Mouse (Mus musculus) Patski (cell line): ENCODE measurements around the gene Polr2l. TPM values are rescaled to one million over a fixed set of nuclear protein-coding genes. Genes with fewer than 3 reads are reported as not detected.

Source experiments
- ATAC-seq: fragments of 100-300 bp; one replicate; pipeline ENCODE4 v1.8.0; 2021
- CTCF ChIA-PET: fragments of 350-600 bp; sonication (Branson Sonifier 250); formaldehyde crosslinking; loops from one replicate; lab custom pipeline; 2022; ENCODE audit warnings: inconsistent platforms; lab: Charles Lee
- POLR2A ChIA-PET: fragments of 350-600 bp; sonication (Branson Sonifier 250); formaldehyde crosslinking; loops from one replicate; lab custom pipeline; 2022; ENCODE audit warnings: antibody characterized with exemption, inconsistent platforms; lab: Charles Lee
- DNase-seq: peaks from one replicate; pipeline ENCODE4 v3.0.0-alpha.2; 2011; ENCODE audit warnings: low read depth, low spot score
- H3K27me3 ChIP-seq: fragments of 371-371 bp; one replicate; pipeline ENCODE4 v1.5.1; 2021
- CTCF ChIP-seq: fragments of 100-300 bp; IDR thresholded peaks from one replicate; pipeline ENCODE4 v1.5.1; 2021
- in situ Hi-C: fragments of 300-500 bp; cut with MboI; formaldehyde crosslinking; loops from 3 replicates; pipeline ENCODE4 v1.11.1; 2018; ENCODE audit warnings: low pct_unique_long_range_greater_than_20kb, mixed read lengths
- polyA plus RNA-seq: library from polyadenylated mRNA; unstranded; gene quantifications from one replicate; pipeline ENCODE4 v1.2.3, GENCODE M21; 2021

Polr2l gene
- polyA plus RNA-seq, 1 experiment from 2014 or later, result 55.2 TPM

- ATAC-seq (no peak), DNase-seq (no peak)
- CTCF ChIA-PET, result interaction anchor here (1.1 to 1.5 kb wide), 2 partner anchors 39 to 96 kb away, joined by 3 read pairs; no protein-coding TSS in a partner anchor
- H3K27me3 ChIP-seq, result no peaks in the 10 kb centered on the region
- TF ChIP-seq CTCF, result no peak
- in situ Hi-C loops, result no loop called here
- POLR2A ChIA-PET, result interaction anchor here (2.0 kb wide), 1 partner anchor 9 kb away, joined by 4 read pairs; no protein-coding TSS in a partner anchor
Observed at GRCm38 (mm10) chr7:141485606-141486005, 10.7 kb upstream of the Polr2l start.

- POLR2A ChIA-PET, result interaction anchor here (1.1 to 2.0 kb wide), 3 partner anchors 9 to 18 kb away, joined by 4 read pairs; partner anchors contain the start of gene Cd151
- in situ Hi-C loops, result no loop called here
- CTCF ChIA-PET, result interaction anchor here (1.1 to 1.5 kb wide), 2 partner anchors 39 to 97 kb away, joined by 3 read pairs; no protein-coding TSS in a partner anchor
Observed at GRCm38 (mm10) chr7:141485186-141485585, 10.3 kb upstream of the Polr2l start.

GRCm38 (mm10) chr7:141484186-141485120 lies 9.5 kb upstream of the Polr2l start:
- in situ Hi-C loops, result loop anchor here (5.0 kb wide), 1 partner anchor 38 kb away; no protein-coding TSS in a partner anchor
- TF ChIP-seq CTCF, result no peak
- H3K27me3 ChIP-seq, result no peaks in the 10 kb centered on the region
- ChIA-PET POLR2A (interaction anchor here (1.1 to 2.0 kb wide), 3 partner anchors 9 to 17 kb away, joined by 4 read pairs; partner anchors contain the start of gene Cd151), CTCF (interaction anchor here (0.8 to 1.9 kb wide), 3 partner anchors 26 to 40 kb away, joined by 3 to 6 read pairs (median 3); no protein-coding TSS in a partner anchor)
- no peak for ATAC-seq
- no peak for DNase-seq

More at GRCm38 (mm10) chr7:141485186-141485585, 10.3 kb upstream of the Polr2l start:
- ATAC-seq, result no peak
- TF ChIP-seq CTCF, result no peak
- no peak for DNase-seq
- H3K27me3 ChIP-seq, result no peaks in the 10 kb centered on the region

- ChIA-PET CTCF (interaction anchor here (1.1 to 1.9 kb wide), 2 partner anchors 41 to 88 kb away, joined by 3 to 6 read pairs; no protein-coding TSS in a partner anchor), POLR2A (interaction anchor here (1.1 kb wide), 1 partner anchor 42 kb away, joined by 3 read pairs; no protein-coding TSS in a partner anchor)
- DNase-seq (no peak), ATAC-seq (no peak)
- TF ChIP-seq CTCF, result no peak
- H3K27me3 ChIP-seq, result no peaks in the 10 kb centered on the region
- in situ Hi-C loops, result loop anchor here (5.0 kb wide), 1 partner anchor 39 kb away; no protein-coding TSS in a partner anchor
Observed at GRCm38 (mm10) chr7:141483114-141483653, 8.3 kb upstream of the Polr2l start.

GRCm38 (mm10) chr7:141482531-141483024 lies 7.6 kb upstream of the Polr2l start:
- ChIA-PET CTCF (interaction anchor here (1.1 to 1.9 kb wide), 2 partner anchors 42 to 88 kb away, joined by 3 to 6 read pairs; no protein-coding TSS in a partner anchor), POLR2A (interaction anchor here (1.1 to 7.0 kb wide), 2 partner anchors 14 to 43 kb away, joined by 3 to 64 read pairs; partner anchors contain the start of gene Cd151)
- ATAC-seq (no peak), DNase-seq (no peak)
- no peaks in the 10 kb centered on the region for H3K27me3 ChIP-seq
- in situ Hi-C loops, result loop anchor here (5.0 kb wide), 1 partner anchor 40 kb away; no protein-coding TSS in a partner anchor
- TF ChIP-seq CTCF, result no peak

GRCm38 (mm10) chr7:141481498-141482401 lies 6.8 kb upstream of the Polr2l start:
- H3K27me3 ChIP-seq, result no peaks in the 10 kb centered on the region
- no peak for ATAC-seq
- in situ Hi-C loops, result loop anchor here (5.0 kb wide), 1 partner anchor 41 kb away; no protein-coding TSS in a partner anchor
- ChIA-PET CTCF (interaction anchor here (0.9 to 2.6 kb wide), 11 partner anchors 12 to 188 kb away, joined by 3 to 15 read pairs (median 3); no protein-coding TSS in a partner anchor), POLR2A (interaction anchor here (1.4 to 7.0 kb wide), 2 partner anchors 12 to 13 kb away, joined by 3 to 64 read pairs; partner anchors contain the start of gene Cd151)
- no peak for DNase-seq
- TF ChIP-seq CTCF, result no peak

- no peaks in the 10 kb centered on the region for H3K27me3 ChIP-seq
- ATAC-seq (peak; percentile 45), DNase-seq (no peak)
- in situ Hi-C loops, result loop anchor here (5.0 kb wide), 1 partner anchor 41 kb away; no protein-coding TSS in a partner anchor
- CTCF ChIA-PET, result interaction anchor here (0.9 to 2.6 kb wide), 12 partner anchors 10 to 188 kb away, joined by 3 to 15 read pairs (median 3); no protein-coding TSS in a partner anchor
- POLR2A ChIA-PET, result interaction anchor here (0.9 to 7.0 kb wide), 4 partner anchors 12 to 44 kb away, joined by 3 to 64 read pairs (median 4); partner anchors contain the start of gene Cd151
- no peak for TF ChIP-seq CTCF
Observed at GRCm38 (mm10) chr7:141480842-141481497, 6.0 kb upstream of the Polr2l start.

- POLR2A ChIA-PET, result interaction anchor here (7.0 kb wide), 1 partner anchor 10 kb away, joined by 64 read pairs; the partner anchor contains the start of gene Cd151
- ATAC-seq (no peak), DNase-seq (no peak)
- H3K27me3 ChIP-seq, result no peaks in the 10 kb centered on the region
- in situ Hi-C loops, result loop anchor here (5.0 kb wide), 1 partner anchor 99 kb away; no protein-coding TSS in a partner anchor
- CTCF ChIA-PET, result interaction anchor here (1.1 to 3.1 kb wide), 4 partner anchors 10 to 46 kb away, joined by 3 to 16 read pairs (median 10); partner anchors contain the start of gene Cd151
- no peak for TF ChIP-seq CTCF
Observed at GRCm38 (mm10) chr7:141478270-141478748, 3.4 kb upstream of the Polr2l start.
